Mouse (Mus musculus) retina, postnatal 1 day (tissue): ENCODE measurements around the gene Ppox.

Source experiments
- DNase-seq: peaks from one replicate; pipeline ENCODE4 v3.0.0-alpha.2; 2012

Gene Ppox

GRCm38 (mm10) chr1:171285096-171285892 lies 4.3 kb upstream of the Ppox start:
- DNase-seq: no peak

DNA sequence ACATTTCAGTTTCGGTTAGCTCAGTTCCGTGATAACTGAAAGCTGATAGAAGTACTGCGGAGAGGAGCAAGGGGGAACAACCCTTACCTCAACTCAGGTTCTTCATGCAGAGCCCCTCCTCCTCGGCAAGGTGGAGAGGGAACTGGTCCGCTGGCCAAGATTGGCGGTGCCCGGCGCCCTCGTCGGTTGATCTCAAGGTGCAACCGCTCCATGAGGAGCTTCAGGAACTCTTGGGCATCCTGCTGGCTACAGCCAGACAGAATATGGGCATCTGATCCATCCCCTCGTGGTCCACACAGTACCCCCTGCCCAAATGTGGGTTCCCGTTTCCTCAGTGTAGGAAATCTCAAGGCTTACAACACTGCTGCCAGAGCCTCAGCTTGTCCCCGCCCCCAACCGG lies 3.5 kb upstream of the Ppox start:
- DNase-seq: no peak

GRCm38 (mm10) chr1:171283188-171284160 lies 2.5 kb upstream of the Ppox start:
- no peak for DNase-seq

- no peak for DNase-seq
Observed at GRCm38 (mm10) chr1:171282086-171282805, 1.3 kb upstream of the Ppox start.

DNA sequence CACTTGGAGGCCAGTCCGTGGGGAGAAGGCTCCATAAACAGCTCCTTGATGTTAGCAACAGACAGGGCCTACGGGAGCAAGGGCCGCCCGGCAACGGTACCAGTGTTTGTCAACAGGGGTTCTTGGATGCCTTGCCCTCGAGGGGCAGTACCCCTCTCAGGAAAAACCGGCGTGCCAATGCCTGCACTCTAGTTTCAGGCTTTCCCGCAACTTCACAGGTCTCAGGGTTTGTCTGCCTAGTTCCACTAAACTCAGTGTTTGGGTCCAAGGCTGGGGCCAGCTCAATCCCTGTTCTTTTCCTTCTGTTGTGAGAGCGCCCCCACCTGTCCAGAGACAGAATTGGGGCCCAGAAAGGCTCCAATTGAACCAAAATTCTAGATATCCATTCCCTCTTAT lies 540 bp upstream of the Ppox start:
- peak; percentile 85 for DNase-seq

- no peak for DNase-seq
Observed at GRCm38 (mm10) chr1:171280250-171280915, 603 bp downstream of the Ppox start.

DNA sequence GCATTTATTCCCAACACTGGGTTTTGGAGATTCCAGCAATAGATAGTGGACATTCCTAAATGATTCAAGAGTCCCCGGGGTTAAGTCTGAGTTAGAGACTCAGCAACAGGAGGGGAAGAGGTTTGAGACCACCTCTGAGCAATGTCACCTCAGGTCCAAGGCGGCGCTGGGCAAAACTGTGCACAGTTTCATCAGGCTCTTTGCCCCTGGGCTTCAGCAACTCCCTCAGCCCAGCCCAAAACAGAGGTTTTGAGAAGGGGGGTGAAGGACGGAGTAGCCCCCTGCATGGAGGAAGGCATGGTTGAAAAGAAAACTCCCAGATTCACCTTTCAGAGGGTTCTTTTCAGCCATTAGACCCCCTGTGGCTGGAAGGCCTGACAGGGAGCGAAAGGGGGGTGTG lies 1.3 kb downstream of the Ppox start:
- no peak for DNase-seq

DNA sequence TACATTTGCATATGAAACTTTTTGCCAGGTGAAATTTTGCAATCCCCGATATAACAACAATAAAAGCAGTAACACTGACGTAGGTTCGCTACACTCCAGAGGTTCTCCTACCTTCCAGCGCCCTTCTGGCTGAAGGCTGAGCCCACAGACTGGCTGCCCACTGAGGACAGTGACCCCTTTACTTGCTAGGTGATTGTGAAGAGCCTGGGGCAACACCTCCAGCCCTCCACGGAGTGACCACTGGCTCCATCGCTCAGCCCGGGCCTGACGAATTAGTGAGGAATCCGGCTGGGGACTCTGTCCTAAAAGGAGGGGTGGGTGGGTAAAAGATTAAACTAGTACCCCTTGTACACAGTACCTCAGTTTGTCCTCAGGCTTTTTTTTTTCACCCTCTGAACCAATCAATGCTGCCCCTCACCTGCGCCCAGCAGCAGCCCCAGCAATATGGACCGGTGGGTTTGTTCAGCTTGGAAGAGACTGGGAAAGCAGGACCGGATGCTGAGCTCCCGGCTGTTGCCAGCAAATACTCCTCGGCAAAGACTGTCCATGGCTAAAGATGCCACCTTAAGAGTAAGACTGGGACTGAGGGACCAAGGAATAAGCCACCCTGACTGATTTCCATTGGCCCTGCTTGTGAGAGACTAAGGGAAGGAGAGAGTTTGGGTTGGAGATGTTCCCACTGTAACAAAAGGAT lies 1.8 kb downstream of the Ppox start:
- DNase-seq: no peak

GRCm38 (mm10) chr1:171278436-171278835 lies 2.5 kb downstream of the Ppox start:
- no peak for DNase-seq

DNA sequence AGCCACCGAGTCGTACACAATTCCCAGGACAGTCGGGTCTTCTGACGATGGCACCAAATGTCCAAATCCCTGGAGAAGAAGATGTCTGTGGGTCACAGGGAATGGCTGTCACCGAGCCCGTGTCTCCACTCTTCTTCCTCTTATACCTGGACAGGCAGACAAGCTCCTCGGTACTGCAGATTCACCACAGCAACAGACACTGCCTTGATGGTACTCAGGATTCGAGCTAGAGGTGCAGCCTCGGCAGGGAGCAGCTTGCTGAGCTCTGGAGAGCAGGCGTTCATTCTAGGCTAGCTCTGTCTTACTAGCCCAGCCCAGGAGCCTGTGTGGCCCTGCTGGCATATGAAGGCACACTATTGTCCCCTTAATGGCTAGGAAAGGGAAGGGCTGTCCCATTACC lies 3.2 kb downstream of the Ppox start:
- no peak for DNase-seq

- DNase-seq: no peak
Observed at GRCm38 (mm10) chr1:171276110-171276748, 4.8 kb downstream of the Ppox start.

DNA sequence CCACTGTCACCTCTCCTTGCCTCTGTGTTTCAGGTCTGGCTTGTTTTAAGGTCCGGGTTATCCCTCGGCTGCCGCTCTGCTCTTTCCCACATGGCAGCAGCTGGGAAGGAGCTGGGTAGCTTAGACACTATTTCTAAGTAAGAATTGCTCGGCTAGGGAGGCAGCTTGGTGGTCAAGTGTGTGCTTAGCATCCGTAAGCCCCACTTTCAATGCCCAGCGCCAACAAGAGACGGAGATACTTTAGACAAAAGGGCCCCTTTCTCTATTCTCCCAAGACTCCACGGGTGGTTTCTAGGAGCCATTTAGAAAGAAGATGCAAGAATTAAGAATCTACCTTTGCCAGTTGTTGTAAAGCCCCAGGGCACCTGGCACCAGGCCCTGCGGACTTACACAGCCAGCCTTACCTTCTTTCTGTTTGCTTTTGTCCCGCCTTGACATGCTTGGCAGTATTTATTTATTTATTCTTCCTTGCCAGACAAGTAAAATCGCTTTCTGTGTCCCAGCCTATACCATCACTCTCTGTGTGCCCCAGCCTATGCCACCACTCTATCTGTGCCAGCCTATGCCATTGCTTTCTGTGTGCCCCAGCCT lies 5.7 kb downstream of the Ppox start:
- DNase-seq: no peak

GRCm38 (mm10) chr1:171274171-171274570 lies 6.8 kb downstream of the Ppox start:
- no peak for DNase-seq

DNA sequence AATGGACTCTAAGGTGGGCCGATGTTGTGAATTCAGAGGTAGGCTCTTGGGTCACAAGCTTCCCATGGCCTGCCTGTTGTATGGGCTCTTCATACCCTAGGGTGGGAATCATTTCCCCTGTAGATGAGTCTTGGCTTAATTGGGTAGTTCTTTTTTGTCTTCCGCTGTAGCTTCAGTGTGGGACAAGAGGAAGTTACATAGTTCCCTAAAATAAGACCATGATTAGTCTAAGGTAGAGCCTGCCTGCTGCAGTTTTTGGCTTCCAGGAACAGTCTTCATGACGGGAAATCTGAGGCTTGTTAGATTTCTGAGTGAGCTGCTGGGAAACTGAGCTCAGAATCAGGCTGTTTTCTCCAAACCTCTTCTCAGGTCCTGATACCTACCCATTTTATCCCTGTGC lies 8.9 kb downstream of the Ppox start:
- no peak for DNase-seq

GRCm38 (mm10) chr1:171271622-171272021 lies 9.4 kb downstream of the Ppox start:
- no peak for DNase-seq

- DNase-seq: no peak
Observed at GRCm38 (mm10) chr1:171271196-171271595, 9.8 kb downstream of the Ppox start.

- no peak for DNase-seq
Observed at GRCm38 (mm10) chr1:171270573-171270900, 10.4 kb downstream of the Ppox start.

- peak; percentile 94 for DNase-seq
Observed at GRCm38 (mm10) chr1:171269848-171270572, 11.0 kb downstream of the Ppox start, which contains the start of gene B4galt3. Gene B4galt3 (plus strand): TSS chr1:171270328.

DNA sequence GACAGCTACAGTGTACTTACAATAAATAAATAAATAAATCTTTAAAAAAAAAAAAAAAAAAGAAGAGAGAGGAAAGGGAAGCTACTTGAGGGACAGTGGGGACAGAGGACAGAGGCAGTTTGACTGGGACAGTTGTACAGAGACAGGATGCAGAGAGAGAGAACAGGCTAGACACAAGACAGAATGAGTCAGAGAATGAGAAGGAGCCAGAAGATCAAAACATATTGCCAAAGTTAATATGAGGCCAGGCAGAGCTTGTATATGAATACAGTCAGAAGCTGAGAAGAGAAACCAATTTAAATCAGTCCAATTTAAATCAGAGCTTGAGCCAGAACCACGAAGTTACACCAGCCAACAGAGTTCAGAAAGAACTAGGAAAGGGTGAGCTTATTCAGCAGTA lies 12.6 kb downstream of the Ppox start:
- DNase-seq: no peak

- no peak for DNase-seq
Observed at GRCm38 (mm10) chr1:171265971-171266744, 14.8 kb downstream of the Ppox start.
